Mouse (Mus musculus): ENCODE measurements around the gene Cnbd2.

Gene Cnbd2

GRCm38 (mm10) chr2:156311841-156312291 lies 233 bp upstream of the Cnbd2 start:
- DNase-seq (ENCODE audit: low read depth) = peak; percentile 22

- peak; percentile 20 for DNase-seq (ENCODE audit: low read depth)
Observed at GRCm38 (mm10) chr2:156313153-156313552, 1.1 kb downstream of the Cnbd2 start.

GRCm38 (mm10) chr2:156314811-156315210 lies 2.7 kb downstream of the Cnbd2 start:
- no peak for DNase-seq (ENCODE audit: low read depth)

GRCm38 (mm10) chr2:156318491-156318890 lies 6.4 kb downstream of the Cnbd2 start:
- no peak for DNase-seq (ENCODE audit: low read depth)

GRCm38 (mm10) chr2:156321538-156321937 lies 9.4 kb downstream of the Cnbd2 start:
- no peak for DNase-seq (ENCODE audit: low read depth)

GRCm38 (mm10) chr2:156324116-156324588 lies 12.1 kb downstream of the Cnbd2 start:
- DNase-seq (ENCODE audit: low read depth) = peak; percentile 67

- no peak for DNase-seq (ENCODE audit: low read depth)
Observed at GRCm38 (mm10) chr2:156324681-156325080, 12.6 kb downstream of the Cnbd2 start.

GRCm38 (mm10) chr2:156330681-156331080 lies 18.6 kb downstream of the Cnbd2 start:
- DNase-seq (ENCODE audit: low read depth) = no peak

GRCm38 (mm10) chr2:156331446-156331965 lies 19.4 kb downstream of the Cnbd2 start:
- no peak for DNase-seq (ENCODE audit: low read depth)

- no peak for DNase-seq (ENCODE audit: low read depth)
Observed at GRCm38 (mm10) chr2:156340078-156340477, 28.0 kb downstream of the Cnbd2 start.

- no peak for DNase-seq (ENCODE audit: low read depth)
Observed at GRCm38 (mm10) chr2:156344775-156345532, 32.9 kb downstream of the Cnbd2 start.

GRCm38 (mm10) chr2:156348812-156349211 lies 36.7 kb downstream of the Cnbd2 start:
- DNase-seq (ENCODE audit: low read depth) = no peak

- DNase-seq (ENCODE audit: low read depth) = no peak
Observed at GRCm38 (mm10) chr2:156349286-156349848, 37.3 kb downstream of the Cnbd2 start.

- no peak for DNase-seq (ENCODE audit: low read depth)
Observed at GRCm38 (mm10) chr2:156351243-156351642, 39.1 kb downstream of the Cnbd2 start.

- DNase-seq (ENCODE audit: low read depth) = no peak
Observed at GRCm38 (mm10) chr2:156352413-156353165, 40.5 kb downstream of the Cnbd2 start.

- DNase-seq (ENCODE audit: low read depth) = no peak
Observed at GRCm38 (mm10) chr2:156353265-156353692, 41.2 kb downstream of the Cnbd2 start.

GRCm38 (mm10) chr2:156356031-156356430 lies 43.9 kb downstream of the Cnbd2 start:
- DNase-seq (ENCODE audit: low read depth) = no peak

- no peak for DNase-seq (ENCODE audit: low read depth)
Observed at GRCm38 (mm10) chr2:156368465-156368864, 56.4 kb downstream of the Cnbd2 start.

- no peak for DNase-seq (ENCODE audit: low read depth)
Observed at GRCm38 (mm10) chr2:156370896-156371295, 58.8 kb downstream of the Cnbd2 start.

GRCm38 (mm10) chr2:156376956-156377355 lies 64.9 kb downstream of the Cnbd2 start:
- DNase-seq (ENCODE audit: low read depth) = no peak

GRCm38 (mm10) chr2:156379929-156380328 lies 67.8 kb downstream of the Cnbd2 start:
- DNase-seq (ENCODE audit: low read depth) = no peak

- no peak for DNase-seq (ENCODE audit: low read depth)
Observed at GRCm38 (mm10) chr2:156381350-156381749, 69.3 kb downstream of the Cnbd2 start.

Data from c-Kit-positive CD71-positive TER-119-negative erythroid progenitor cells, embryonic 14.5 days (primary cell).